Mouse (Mus musculus): ENCODE measurements around the gene Lrrc8c. TPM values are rescaled to one million over a fixed set of nuclear protein-coding genes. Genes with fewer than 3 reads are reported as not detected.

The Lrrc8c gene
- total RNA-seq, 2 experiments from 2014 or later: 14.4 to 14.6 TPM

GRCm38 (mm10) chr5:105501136-105501535 lies 18.1 kb upstream of the Lrrc8c start:
- DNase-seq: no peak

GRCm38 (mm10) chr5:105508813-105509212 lies 10.4 kb upstream of the Lrrc8c start:
- DNase-seq: no peak

- DNase-seq: no peak
Observed at GRCm38 (mm10) chr5:105512297-105512696, 6.9 kb upstream of the Lrrc8c start.

GRCm38 (mm10) chr5:105515532-105515931 lies 3.7 kb upstream of the Lrrc8c start:
- DNase-seq: no peak

- no peak for DNase-seq
Observed at GRCm38 (mm10) chr5:105516290-105516689, 2.9 kb upstream of the Lrrc8c start.

- no peak for DNase-seq
Observed at GRCm38 (mm10) chr5:105517992-105518625, 1.1 kb upstream of the Lrrc8c start.

GRCm38 (mm10) chr5:105518626-105519095 lies 527 bp upstream of the Lrrc8c start:
- no peak for DNase-seq

GRCm38 (mm10) chr5:105519976-105520300 lies 750 bp downstream of the Lrrc8c start:
- DNase-seq: no peak

GRCm38 (mm10) chr5:105520442-105520965 lies 1.3 kb downstream of the Lrrc8c start:
- DNase-seq: no peak

GRCm38 (mm10) chr5:105523452-105523851 lies 4.3 kb downstream of the Lrrc8c start:
- DNase-seq: no peak

GRCm38 (mm10) chr5:105525004-105525403 lies 5.8 kb downstream of the Lrrc8c start:
- DNase-seq: no peak

GRCm38 (mm10) chr5:105526107-105526645 lies 7.0 kb downstream of the Lrrc8c start:
- no peak for DNase-seq

- DNase-seq: no peak
Observed at GRCm38 (mm10) chr5:105526766-105527165, 7.6 kb downstream of the Lrrc8c start.

- DNase-seq: no peak
Observed at GRCm38 (mm10) chr5:105527477-105528331, 8.5 kb downstream of the Lrrc8c start.

GRCm38 (mm10) chr5:105530576-105530975 lies 11.4 kb downstream of the Lrrc8c start:
- no peak for DNase-seq

- no peak for DNase-seq
Observed at GRCm38 (mm10) chr5:105535186-105535585, 16.0 kb downstream of the Lrrc8c start.

GRCm38 (mm10) chr5:105536172-105536571 lies 17.0 kb downstream of the Lrrc8c start:
- no peak for DNase-seq

GRCm38 (mm10) chr5:105537101-105537723 lies 18.0 kb downstream of the Lrrc8c start:
- no peak for DNase-seq

GRCm38 (mm10) chr5:105541051-105541450 lies 21.9 kb downstream of the Lrrc8c start:
- no peak for DNase-seq

GRCm38 (mm10) chr5:105545126-105545525 lies 25.9 kb downstream of the Lrrc8c start:
- no peak for DNase-seq

GRCm38 (mm10) chr5:105547115-105547514 lies 27.9 kb downstream of the Lrrc8c start:
- DNase-seq: no peak

- DNase-seq: no peak
Observed at GRCm38 (mm10) chr5:105551808-105552207, 32.6 kb downstream of the Lrrc8c start.

GRCm38 (mm10) chr5:105556291-105556690 lies 37.1 kb downstream of the Lrrc8c start:
- DNase-seq: no peak

All from gastrocnemius, postnatal 10 days (tissue).